In the genomic region with DNA sequence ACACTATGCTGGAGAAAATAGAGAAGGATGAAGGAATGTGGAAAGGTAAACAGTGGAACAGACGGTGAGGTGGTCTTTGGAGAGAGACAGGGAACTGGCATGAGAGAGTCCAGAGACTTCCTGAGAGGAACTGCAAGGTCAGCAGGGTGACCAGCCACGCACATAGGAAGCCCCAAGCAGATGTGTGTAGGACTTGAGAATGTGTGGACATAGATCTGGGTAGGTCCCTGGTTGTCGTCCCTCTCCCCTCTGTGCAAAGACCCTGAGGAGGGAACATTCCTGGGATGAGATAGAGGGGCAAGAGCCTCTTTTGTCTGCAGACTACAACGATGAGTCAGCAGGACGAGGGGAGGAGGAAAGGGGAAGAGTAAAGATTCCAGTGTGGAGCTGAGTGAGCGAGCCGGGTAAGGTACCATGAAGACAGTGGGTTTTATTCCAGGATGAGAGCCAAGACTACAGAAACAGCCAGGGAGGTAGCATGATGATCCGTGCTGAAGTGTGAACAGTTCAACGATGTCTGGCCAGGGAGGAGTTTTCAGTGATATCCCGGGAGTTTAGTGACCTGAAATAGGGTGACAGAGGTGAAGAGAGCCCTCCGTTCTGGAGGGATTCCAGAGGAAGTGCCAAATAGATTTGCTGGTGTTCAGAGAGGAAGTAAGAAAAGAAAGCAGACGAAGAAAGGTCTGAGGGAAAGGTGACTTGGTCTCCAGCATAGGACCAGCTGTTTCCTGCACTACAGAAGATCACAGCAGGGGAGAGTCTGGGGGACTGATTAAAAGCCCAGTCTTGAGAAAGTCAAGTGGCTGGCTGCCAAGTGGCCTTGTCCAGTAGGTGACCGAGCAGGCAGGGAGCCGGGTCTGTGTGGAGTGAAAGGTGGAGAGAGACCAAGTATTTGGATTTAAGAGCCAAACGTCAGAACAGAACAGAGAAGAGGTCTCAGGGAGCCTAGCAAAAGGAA, we compare ENCODE assay signal across 10 mouse cellular contexts.
DNase-seq lines count a peak whose midpoint lies in the region; ATAC-seq and TF ChIP-seq lines count a peak whose summit lies in the region.
"Had no signal": no experiment of that assay in that cellular context is flagged by ENCODE, and none has a peak within 500 bp of the region (broad histone marks: within the 10 kb centered on the region; RNA-seq: fewer than 3 reads in every experiment).

No protein-coding gene starts in this region.

- H3K27ac ChIP-seq in forebrain, embryonic 12.5 days = 0 out of 2 replicates have a peak overlapping the region, but pooled peaks have one; percentile 1
- H3K27ac ChIP-seq in forebrain, postnatal 0 days (ENCODE audit: low read depth, low read length) = no peak overlapping the region
- peak overlapping the region; percentile 44; the same call in 1 of the 2 replicates for H3K27ac ChIP-seq in hindbrain, embryonic 12.5 days
- H3K27ac ChIP-seq in limb, embryonic 15.5 days = no peak overlapping the region

- no peak overlapping the region for H3K4me2 ChIP-seq in forebrain, embryonic 12.5 days
- no peak overlapping the region for H3K4me2 ChIP-seq in forebrain, postnatal 0 days (ENCODE audit: low read depth)
- no peak overlapping the region for H3K4me2 ChIP-seq in hindbrain, embryonic 12.5 days (replicated peaks)
- H3K4me2 ChIP-seq in limb, embryonic 15.5 days = no peak overlapping the region

- no peak for DNase-seq in forebrain, postnatal 0 days
- peak; percentile 44 to 53 for DNase-seq in cerebellum, postnatal 36 days
- peak; percentile 40 for DNase-seq in retina, postnatal 1 day
- no peak for DNase-seq in layer of hippocampus, postnatal 14 days (ENCODE audit: low spot score in 2 of 2)

- no peaks in the 10 kb centered on the region for H3K36me3 ChIP-seq in forebrain, embryonic 12.5 days (replicated peaks)
- no peaks in the 10 kb centered on the region for H3K36me3 ChIP-seq in forebrain, postnatal 0 days (ENCODE audit: insufficient read depth)
- peaks cover 16% of the 10 kb centered on the region for H3K36me3 ChIP-seq in E14TG2a.4 (ENCODE audit: insufficient read depth, low read length)
- H3K36me3 ChIP-seq in hindbrain, embryonic 12.5 days = no peaks in the 10 kb centered on the region
- no peaks in the 10 kb centered on the region for H3K36me3 ChIP-seq in limb, embryonic 15.5 days

- no peak overlapping the region for H3K4me3 ChIP-seq in forebrain, embryonic 12.5 days (replicated peaks)
- no peak overlapping the region for H3K4me3 ChIP-seq in forebrain, postnatal 0 days (ENCODE audit: low read depth, low read length)
- H3K4me3 ChIP-seq in E14TG2a.4 (replicated peaks; ENCODE audit: low read length) = peak overlapping the region; percentile 26
- no peak overlapping the region for H3K4me3 ChIP-seq in hindbrain, embryonic 12.5 days
- H3K4me3 ChIP-seq in limb, embryonic 15.5 days = no peak overlapping the region
- H3K4me3 ChIP-seq: erythroblast, embryonic 14.5 days had no signal

- TF ChIP-seq CTCF in forebrain, postnatal 0 days (IDR thresholded peaks at IDR 0.05; ENCODE audit: low read depth) = no peak
- TF ChIP-seq CTCF in E14TG2a.4 (conservative IDR thresholded peaks at IDR 0.05; ENCODE audit: low read length) = no peak

- H3K27me3 ChIP-seq in forebrain, embryonic 12.5 days = peaks cover 10% of the 10 kb centered on the region; the same call in 1 of the 2 replicates
- no peaks in the 10 kb centered on the region for H3K27me3 ChIP-seq in forebrain, postnatal 0 days (ENCODE audit: insufficient read depth, low read length)
- H3K27me3 ChIP-seq in E14TG2a.4 (ENCODE audit: insufficient read depth, low read length) = no peaks in the 10 kb centered on the region
- no peaks in the 10 kb centered on the region for H3K27me3 ChIP-seq in hindbrain, embryonic 12.5 days
- no peaks in the 10 kb centered on the region for H3K27me3 ChIP-seq in limb, embryonic 15.5 days
- H3K27me3 ChIP-seq: CH12.LX had no signal

- H3K9me3 ChIP-seq in forebrain, embryonic 12.5 days = no peaks in the 10 kb centered on the region
- H3K9me3 ChIP-seq in forebrain, postnatal 0 days (ENCODE audit: low read length) = no peaks in the 10 kb centered on the region
- H3K9me3 ChIP-seq in E14TG2a.4 (ENCODE audit: low read length) = no peaks in the 10 kb centered on the region
- H3K9me3 ChIP-seq in hindbrain, embryonic 12.5 days (replicated peaks) = no peaks in the 10 kb centered on the region
- no peaks in the 10 kb centered on the region for H3K9me3 ChIP-seq in limb, embryonic 15.5 days

- no peak for ATAC-seq in forebrain, embryonic 12.5 days (ENCODE audit: low FRiP score)
- ATAC-seq in forebrain, postnatal 0 days = no peak
- no peak for ATAC-seq in hindbrain, embryonic 12.5 days (ENCODE audit: low FRiP score)
- peak; percentile 24; the same call in 1 of the 2 replicates for ATAC-seq in limb, embryonic 15.5 days (ENCODE audit: insufficient number of reproducible peaks, low FRiP score, low TSS enrichment, low read depth)

- H3K9ac ChIP-seq in forebrain, embryonic 12.5 days = no peak overlapping the region
- H3K9ac ChIP-seq in forebrain, postnatal 0 days = no peak overlapping the region
- no peak overlapping the region for H3K9ac ChIP-seq in hindbrain, embryonic 12.5 days
- no peak overlapping the region for H3K9ac ChIP-seq in limb, embryonic 15.5 days

- peaks cover 37% of the 10 kb centered on the region for H3K4me1 ChIP-seq in forebrain, embryonic 12.5 days
- H3K4me1 ChIP-seq in forebrain, postnatal 0 days (ENCODE audit: insufficient read depth) = peaks cover 10% of the 10 kb centered on the region
- H3K4me1 ChIP-seq in E14TG2a.4 (replicated peaks; ENCODE audit: low read depth, low read length) = peaks cover 55% of the 10 kb centered on the region
- peaks cover 49% of the 10 kb centered on the region for H3K4me1 ChIP-seq in hindbrain, embryonic 12.5 days
- H3K4me1 ChIP-seq in limb, embryonic 15.5 days = peaks cover 16% of the 10 kb centered on the region

- 51% methylated on average over 15 of the region's 15 CpGs for WGBS in forebrain, embryonic 12.5 days
- WGBS in forebrain, postnatal 0 days = 52% methylated on average over 15 of the region's 15 CpGs
- WGBS in hindbrain, embryonic 12.5 days = 41% methylated on average over 15 of the region's 15 CpGs
- WGBS in limb, embryonic 15.5 days = 25% methylated on average over 15 of the region's 15 CpGs

Comparison
In these comparisons a context has a peak if more than half of its experiments do, and no peak if none do; other contexts are left out.
1. H3K27ac ChIP-seq: peak in forebrain, embryonic 12.5 days (single experiment) and hindbrain, embryonic 12.5 days (single experiment); none in forebrain, postnatal 0 days (single experiment) and limb, embryonic 15.5 days (single experiment).
2. DNase-seq: peak in cerebellum, postnatal 36 days (2 of 2) and retina, postnatal 1 day (single experiment); none in forebrain, postnatal 0 days (single experiment) and layer of hippocampus, postnatal 14 days (0 of 2).